In the genomic region with DNA sequence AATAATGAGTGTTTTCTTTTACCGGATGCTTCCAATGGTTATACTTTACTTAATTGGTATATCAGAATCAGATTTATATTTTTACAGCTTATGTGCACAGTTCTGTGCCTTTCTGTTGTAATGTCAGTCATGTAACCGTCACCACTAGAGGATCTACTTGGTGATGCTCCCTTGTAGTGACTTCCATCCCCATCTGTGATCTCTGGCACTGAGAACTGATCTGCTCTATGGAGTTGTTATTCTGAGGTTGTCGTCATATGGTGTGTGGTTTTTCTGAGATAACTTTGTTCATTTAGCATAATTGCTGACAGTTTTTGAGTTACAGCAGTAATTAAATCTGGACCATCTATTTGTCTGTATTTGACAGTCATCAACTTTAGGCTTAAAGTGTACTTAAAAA, we compare ENCODE assay signal across 23 mouse cellular contexts. TPM values are rescaled to one million over a fixed set of nuclear protein-coding genes. Genes with fewer than 3 reads are reported as not detected.
DNase-seq lines count a peak whose midpoint lies in the region; ATAC-seq and TF ChIP-seq lines count a peak whose summit lies in the region.
"Had no signal": no experiment of that assay in that cellular context is flagged by ENCODE, and none has a peak within 500 bp of the region (broad histone marks: within the 10 kb centered on the region; RNA-seq: fewer than 3 reads in every experiment).

No protein-coding gene starts in this region.

- H3K27me3 ChIP-seq in forebrain, embryonic 15.5 days: no peaks in the 10 kb centered on the region
- no peaks in the 10 kb centered on the region for H3K27me3 ChIP-seq in forebrain, embryonic 12.5 days
- no peaks in the 10 kb centered on the region for H3K27me3 ChIP-seq in forebrain, postnatal 0 days (ENCODE audit: insufficient read depth, low read length)
- H3K27me3 ChIP-seq: embryonic facial prominence, embryonic 15.5 days; heart, embryonic 12.5 days; hindbrain, embryonic 13.5 days; limb, embryonic 12.5 days; lung, embryonic 15.5 days; midbrain, embryonic 15.5 days; neural tube, embryonic 15.5 days had no signal

- peak; percentile 55 for DNase-seq in brain, embryonic 14.5 days (ENCODE audit: low read depth)
- DNase-seq in forebrain, postnatal 0 days: peak; percentile 17
- DNase-seq in telencephalon, adult 2 months (ENCODE audit: low read depth, low spot score): peak; percentile 40
- no peak for DNase-seq in liver
- DNase-seq: B cell, adult 2 months; heart, adult 2 months; heart, postnatal 4 days; kidney, adult 8-10 months; kidney, postnatal 10 days had no signal

- no peak overlapping the region for H3K9ac ChIP-seq in forebrain, embryonic 15.5 days (replicated peaks)
- no peak overlapping the region for H3K9ac ChIP-seq in forebrain, embryonic 12.5 days
- H3K9ac ChIP-seq in forebrain, postnatal 0 days: no peak overlapping the region
- H3K9ac ChIP-seq: embryonic facial prominence, embryonic 15.5 days; heart, embryonic 12.5 days; hindbrain, embryonic 13.5 days; limb, embryonic 12.5 days; lung, embryonic 15.5 days; midbrain, embryonic 15.5 days; neural tube, embryonic 15.5 days had no signal

- no peak overlapping the region for H3K4me2 ChIP-seq in forebrain, embryonic 15.5 days (replicated peaks)
- no peak overlapping the region for H3K4me2 ChIP-seq in forebrain, embryonic 12.5 days
- H3K4me2 ChIP-seq in forebrain, postnatal 0 days (ENCODE audit: low read depth): no peak overlapping the region
- H3K4me2 ChIP-seq: embryonic facial prominence, embryonic 15.5 days; heart, embryonic 12.5 days; hindbrain, embryonic 13.5 days; limb, embryonic 12.5 days; liver, embryonic 11.5 days; lung, embryonic 15.5 days; midbrain, embryonic 15.5 days; neural tube, embryonic 15.5 days had no signal

- TF ChIP-seq CTCF in brain, embryonic 14.5 days (IDR thresholded peaks at IDR 0.05; ENCODE audit: borderline replicate concordance, extremely low read depth, insufficient read depth, insufficient read length): no peak
- no peak for TF ChIP-seq CTCF in forebrain, postnatal 0 days (IDR thresholded peaks at IDR 0.05; ENCODE audit: low read depth)

- WGBS in forebrain, embryonic 15.5 days: 66% methylated on average over 3 of the region's 3 CpGs
- WGBS in forebrain, embryonic 12.5 days: 91% methylated on average over 3 of the region's 3 CpGs
- 63% methylated on average over 3 of the region's 3 CpGs for WGBS in forebrain, postnatal 0 days

- no peaks in the 10 kb centered on the region for H3K9me3 ChIP-seq in forebrain, embryonic 15.5 days
- no peaks in the 10 kb centered on the region for H3K9me3 ChIP-seq in forebrain, embryonic 12.5 days
- no peaks in the 10 kb centered on the region for H3K9me3 ChIP-seq in forebrain, postnatal 0 days (ENCODE audit: low read length)
- H3K9me3 ChIP-seq: embryonic facial prominence, embryonic 10.5 days; embryonic facial prominence, embryonic 15.5 days; heart, embryonic 12.5 days; hindbrain, embryonic 13.5 days; limb, embryonic 12.5 days; lung, embryonic 15.5 days; midbrain, embryonic 10.5 days; midbrain, embryonic 15.5 days; neural tube, embryonic 15.5 days had no signal

- peak; percentile 66; the same call in 1 of the 2 replicates for ATAC-seq in forebrain, embryonic 15.5 days (replicated peaks)
- ATAC-seq in forebrain, embryonic 12.5 days (ENCODE audit: low FRiP score): no peak
- ATAC-seq in forebrain, postnatal 0 days: peak; percentile 76
- ATAC-seq: intestine, embryonic 16.5 days; midbrain, embryonic 15.5 days had no signal

- no peak overlapping the region for H3K27ac ChIP-seq in forebrain, embryonic 15.5 days (replicated peaks)
- H3K27ac ChIP-seq in forebrain, embryonic 12.5 days: no peak overlapping the region
- no peak overlapping the region for H3K27ac ChIP-seq in forebrain, postnatal 0 days (ENCODE audit: low read depth, low read length)
- H3K27ac ChIP-seq: embryonic facial prominence, embryonic 10.5 days; embryonic facial prominence, embryonic 15.5 days; heart, adult 2 months; hindbrain, embryonic 13.5 days; left cerebral cortex, adult 2 months; limb, embryonic 12.5 days; lung, embryonic 15.5 days; midbrain, embryonic 10.5 days; midbrain, embryonic 15.5 days; neural tube, embryonic 15.5 days had no signal

- peaks cover 18% of the 10 kb centered on the region for H3K4me1 ChIP-seq in forebrain, embryonic 15.5 days
- peaks cover 10% of the 10 kb centered on the region for H3K4me1 ChIP-seq in forebrain, embryonic 12.5 days
- H3K4me1 ChIP-seq in forebrain, postnatal 0 days (ENCODE audit: insufficient read depth): peaks cover 6% of the 10 kb centered on the region; the same call in 1 of the 2 replicates

- peaks cover 11% of the 10 kb centered on the region for H3K36me3 ChIP-seq in forebrain, embryonic 15.5 days
- H3K36me3 ChIP-seq in forebrain, embryonic 12.5 days (replicated peaks): peaks cover 8% of the 10 kb centered on the region
- peaks cover 9% of the 10 kb centered on the region; the same call in 1 of the 2 replicates for H3K36me3 ChIP-seq in forebrain, postnatal 0 days (ENCODE audit: insufficient read depth)
- H3K36me3 ChIP-seq: midbrain, embryonic 15.5 days had no signal

- H3K4me3 ChIP-seq in forebrain, embryonic 15.5 days: no peak overlapping the region
- no peak overlapping the region for H3K4me3 ChIP-seq in forebrain, embryonic 12.5 days (replicated peaks)
- no peak overlapping the region for H3K4me3 ChIP-seq in forebrain, postnatal 0 days (ENCODE audit: low read depth, low read length)
- H3K4me3 ChIP-seq: embryonic facial prominence, embryonic 10.5 days; embryonic facial prominence, embryonic 15.5 days; heart, adult 2 months; heart, embryonic 12.5 days; hindbrain, embryonic 13.5 days; left cerebral cortex, adult 2 months; limb, embryonic 12.5 days; lung, embryonic 15.5 days; midbrain, embryonic 10.5 days; midbrain, embryonic 15.5 days; neural tube, embryonic 15.5 days had no signal

- no peak for TF ChIP-seq POLR2A in brain, embryonic 14.5 days (IDR thresholded peaks at IDR 0.05; ENCODE audit: borderline replicate concordance, extremely low read depth, insufficient read depth, insufficient read length, poor library complexity, severe bottlenecking)

RNA-seq across cellular contexts. Expression of gene Herc2, which starts 5.3 kb away (rescaled TPM):
- 47.7 and 53.7 TPM in 2 replicates for polyA plus RNA-seq in forebrain, embryonic 15.5 days (2015; fragmentation: Nextera tagmentation; extraction: Ambion mirVana)
- 33.9 and 34.4 TPM in 2 replicates for polyA plus RNA-seq in forebrain, embryonic 12.5 days (2016; fragmentation: Nextera tagmentation; extraction: Ambion mirVana)
- polyA plus RNA-seq in brain, embryonic 14.5 days (2012; rRNA removed): 30.3 and 39.8 TPM in 2 replicates
- 72.8 and 85.4 TPM in 2 replicates for total RNA-seq in forebrain, postnatal 0 days (2014; rRNA removed)
- 29.0 and 38.4 TPM in 2 replicates for polyA plus RNA-seq in forebrain, postnatal 0 days (2015; fragmentation: Nextera tagmentation; extraction: Ambion mirVana)

RNA-seq across cellular contexts. Expression of gene Nipa1, which starts 35.6 kb away (rescaled TPM):
- 23.3 and 24.0 TPM in 2 replicates for polyA plus RNA-seq in forebrain, embryonic 15.5 days (2015; fragmentation: Nextera tagmentation; extraction: Ambion mirVana)
- 12.1 and 13.0 TPM in 2 replicates for polyA plus RNA-seq in forebrain, embryonic 12.5 days (2016; fragmentation: Nextera tagmentation; extraction: Ambion mirVana)
- 18.4 and 21.6 TPM in 2 replicates for polyA plus RNA-seq in brain, embryonic 14.5 days (2012; rRNA removed)
- 48.1 and 51.2 TPM in 2 replicates for total RNA-seq in forebrain, postnatal 0 days (2014; rRNA removed)
- polyA plus RNA-seq in forebrain, postnatal 0 days (2015; fragmentation: Nextera tagmentation; extraction: Ambion mirVana): 27.2 and 33.6 TPM in 2 replicates
